Mouse (Mus musculus) splenic B cell, adult 2 months (primary cell): Measurements from ENCODE around the gene 9330182O14Rik.
A peak's percentile ranks its signal among the peaks of the same experiment; 100 is the strongest.

Source experiments
- DNase-seq: peaks from one replicate; pipeline ENCODE4 v3.0.0-alpha.2; 2011; ENCODE audit warnings: low read depth, low spot score
- H3K27me3 ChIP-seq: 2 replicates; pipeline ENCODE4 v1.6.1; 2012; ENCODE audit warnings: mild to moderate bottlenecking, low read length, moderate library complexity, mixed read lengths; ENCODE audit not compliant: control insufficient read depth, poor library complexity, insufficient read depth, severe bottlenecking
- H3K36me3 ChIP-seq: 2 replicates; pipeline ENCODE4 v1.6.1; 2012; ENCODE audit warnings: mild to moderate bottlenecking, low read length, moderate library complexity, mixed read lengths; ENCODE audit not compliant: control insufficient read depth, poor library complexity, insufficient read depth, severe bottlenecking

Gene 9330182O14Rik

GRCm38 (mm10) chr15:40167276-40168139, 33.3 kb downstream of the 9330182O14Rik start:
- DNase-seq: no peak
- Histone ChIP-seq H3K27me3 (no peaks in the 10 kb centered on the region), H3K36me3 (no peaks in the 10 kb centered on the region)

DNA sequence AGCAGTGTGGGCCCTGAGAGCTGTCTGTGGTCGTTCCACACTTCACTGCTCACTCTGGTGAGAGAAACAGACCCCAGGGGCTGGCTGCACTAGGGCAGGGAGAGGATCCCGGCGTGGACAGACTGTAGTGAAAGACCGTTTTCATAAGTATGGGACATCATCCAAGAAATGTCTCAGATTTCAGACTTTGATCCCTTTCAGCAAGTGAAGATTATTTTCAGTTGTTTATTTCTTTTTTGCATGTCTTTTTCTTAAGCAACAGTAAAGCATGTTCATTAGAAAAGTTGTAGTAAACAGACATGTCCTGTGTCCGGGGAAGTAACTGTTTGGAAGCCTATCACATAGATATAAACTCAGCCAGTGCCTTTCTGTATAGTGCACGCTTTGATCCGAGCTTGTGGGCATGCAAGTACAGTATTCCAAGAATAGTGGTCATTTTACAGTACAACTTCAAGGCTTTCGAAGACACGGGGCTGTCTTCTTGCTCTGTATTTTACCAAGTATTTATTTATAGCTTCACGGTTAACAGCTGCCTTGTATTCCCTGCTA, 34.0 kb downstream of the 9330182O14Rik start:
- H3K27me3 ChIP-seq: no peaks in the 10 kb centered on the region
- H3K36me3 ChIP-seq: no peaks in the 10 kb centered on the region
- no peak for DNase-seq

- no peaks in the 10 kb centered on the region for H3K36me3 ChIP-seq
- no peak for DNase-seq
- no peaks in the 10 kb centered on the region for H3K27me3 ChIP-seq
Measured at GRCm38 (mm10) chr15:40169061-40169460, 34.9 kb downstream of the 9330182O14Rik start.

DNA sequence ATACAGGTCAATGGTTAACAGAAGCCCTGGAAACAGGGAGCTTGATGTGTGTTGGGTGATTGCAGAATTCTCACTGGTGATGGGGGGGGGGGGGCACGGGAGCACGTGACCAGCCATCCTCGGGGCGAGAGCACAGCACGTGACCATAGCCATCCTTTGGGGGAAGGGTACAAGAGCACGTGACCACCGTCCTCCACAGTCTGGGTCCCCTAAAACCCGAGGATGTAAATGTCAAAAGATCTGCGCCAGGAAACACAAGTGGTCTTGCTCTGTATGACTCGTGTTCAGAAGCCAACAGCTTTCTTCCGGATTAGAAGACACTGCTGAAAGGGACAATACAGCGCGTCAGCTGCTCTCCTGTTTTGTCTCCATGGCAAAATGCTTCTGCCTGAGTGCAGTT, 35.5 kb downstream of the 9330182O14Rik start:
- Histone ChIP-seq H3K27me3 (no peaks in the 10 kb centered on the region), H3K36me3 (no peaks in the 10 kb centered on the region)
- peak; percentile 4 for DNase-seq

DNA sequence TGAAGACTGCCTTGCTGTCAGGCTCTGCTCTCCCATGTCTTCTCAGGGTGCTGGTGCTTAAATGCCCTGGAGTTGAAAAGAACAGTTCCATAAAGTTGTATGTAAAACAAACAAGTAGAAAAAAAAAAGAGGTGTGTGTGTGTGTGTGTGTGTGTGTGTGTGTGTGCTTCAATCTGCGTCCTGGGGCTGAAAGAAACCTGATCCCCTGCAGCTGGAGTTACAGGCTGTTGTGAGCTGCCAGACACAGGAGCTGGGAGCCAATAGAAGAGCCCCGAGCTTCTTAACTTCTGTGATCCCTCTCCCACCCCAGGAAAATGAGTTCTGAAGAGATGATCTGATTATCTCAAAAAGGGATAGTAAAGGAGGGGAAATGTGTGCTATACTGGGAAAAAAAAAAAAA, 45.3 kb downstream of the 9330182O14Rik start:
- H3K27me3 ChIP-seq: no peaks in the 10 kb centered on the region
- no peaks in the 10 kb centered on the region for H3K36me3 ChIP-seq
- DNase-seq: no peak

DNA sequence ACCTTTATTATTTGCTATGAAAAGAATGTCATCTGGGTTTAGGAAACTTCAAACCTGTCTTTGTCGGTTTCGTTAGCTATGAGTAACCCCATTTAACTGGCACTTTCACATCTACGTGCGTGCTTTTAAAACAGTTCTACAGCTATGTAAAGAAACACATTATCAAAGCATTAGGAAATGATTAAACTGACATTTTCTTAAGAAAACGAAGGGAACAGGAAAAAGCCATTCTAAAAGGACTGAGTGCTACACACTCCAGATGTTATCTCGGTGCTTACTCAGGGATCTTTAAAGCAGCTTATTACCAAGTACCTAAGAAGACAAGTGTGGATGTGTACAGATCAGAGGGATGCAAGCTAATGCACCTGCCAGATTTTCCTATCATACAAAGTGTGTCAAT, 52.9 kb downstream of the 9330182O14Rik start:
- no peak for DNase-seq
- Histone ChIP-seq H3K36me3 (no peaks in the 10 kb centered on the region), H3K27me3 (no peaks in the 10 kb centered on the region)
